Mouse (Mus musculus) C2C12 (cell line): ENCODE measurements around the gene Efhd2.

ENCODE experiments used
- CTCF ChIP-seq: IDR thresholded peaks from one replicate; pipeline ENCODE4 v1.5.1; 2011; ENCODE audit not compliant: control insufficient read depth, insufficient read depth, insufficient read length
- FOSL1 ChIP-seq: IDR thresholded peaks from one replicate; pipeline ENCODE4 v1.8.0; 2011; ENCODE audit warnings: mild to moderate bottlenecking, low read length; ENCODE audit not compliant: poor library complexity, insufficient read depth, severe bottlenecking
- MAX ChIP-seq: IDR thresholded peaks from one replicate; pipeline ENCODE4 v1.6.1; 2011; ENCODE audit warnings: mild to moderate bottlenecking, control low read depth
- MYOD1 ChIP-seq: IDR thresholded peaks from one replicate; pipeline ENCODE4 v1.6.1; 2011; ENCODE audit warnings: low read depth; ENCODE audit not compliant: control insufficient read depth, insufficient read length
- MYOG ChIP-seq: IDR thresholded peaks from one replicate; pipeline ENCODE4 v1.6.1; 2011; ENCODE audit not compliant: control insufficient read depth, insufficient read length; ENCODE audit errors: extremely low read depth
- USF1 ChIP-seq: IDR thresholded peaks from one replicate; pipeline ENCODE4 v1.6.1; 2011; ENCODE audit warnings: low read depth, mild to moderate bottlenecking, control low read depth, moderate library complexity

- TF ChIP-seq CTCF = no peak
- TF ChIP-seq MAX = no peak
- no peak for TF ChIP-seq USF1
- no peak for TF ChIP-seq MYOD1
- TF ChIP-seq FOSL1 = no peak
- TF ChIP-seq MYOG = no peak
Measured at GRCm38 (mm10) chr4:141830381-141830780, 44.3 kb downstream of the Efhd2 start.
